Mouse (Mus musculus): ENCODE measurements around the gene Hilpda. TPM values are rescaled to one million over a fixed set of nuclear protein-coding genes. Genes with fewer than 3 reads are reported as not detected.

Hilpda gene
- polyA plus RNA-seq, 1 experiment from 2014 or later, result 47.5 TPM

DNA sequence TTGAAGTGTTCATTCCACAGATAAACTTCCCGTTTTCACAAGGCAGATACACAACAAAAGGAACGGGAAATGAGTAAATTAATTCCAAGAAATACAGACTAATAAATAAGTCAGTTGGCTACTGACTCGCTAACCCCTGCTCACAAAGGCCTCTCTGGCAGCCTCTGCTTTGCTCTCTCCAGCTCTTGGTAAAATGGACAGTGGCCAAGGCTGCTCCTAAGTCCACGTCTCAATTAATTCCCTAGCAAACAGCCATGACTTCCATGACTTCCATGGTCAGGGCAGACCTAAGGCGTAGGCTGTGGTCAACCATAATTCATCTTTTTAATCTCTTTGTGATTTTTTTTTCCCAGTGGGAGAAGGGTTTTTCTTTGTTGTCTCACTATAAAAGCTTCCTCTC is 15.7 kb downstream of the Hilpda start:
- no peak for ATAC-seq
- no peak overlapping the region for H3K9ac ChIP-seq (replicated peaks; ENCODE audit: low read depth, low read length)
- no peaks in the 10 kb centered on the region for H3K36me3 ChIP-seq (ENCODE audit: control insufficient read depth, insufficient read depth)
- H3K4me3 ChIP-seq (replicated peaks; ENCODE audit: low read length), result no peak overlapping the region
- 48% methylated on average over 5 of the region's 5 CpGs for WGBS
- H3K9me3 ChIP-seq (ENCODE audit: control insufficient read depth, low read length), result no peaks in the 10 kb centered on the region
- no peak overlapping the region for H3K4me2 ChIP-seq (ENCODE audit: low read length)
- no peak overlapping the region for H3K27ac ChIP-seq (ENCODE audit: low read length)
- H3K4me1 ChIP-seq (replicated peaks; ENCODE audit: control insufficient read depth, insufficient read depth, low read length), result no peaks in the 10 kb centered on the region
- H3K27me3 ChIP-seq (replicated peaks; ENCODE audit: control insufficient read depth, insufficient read depth, low read length), result no peaks in the 10 kb centered on the region

DNA sequence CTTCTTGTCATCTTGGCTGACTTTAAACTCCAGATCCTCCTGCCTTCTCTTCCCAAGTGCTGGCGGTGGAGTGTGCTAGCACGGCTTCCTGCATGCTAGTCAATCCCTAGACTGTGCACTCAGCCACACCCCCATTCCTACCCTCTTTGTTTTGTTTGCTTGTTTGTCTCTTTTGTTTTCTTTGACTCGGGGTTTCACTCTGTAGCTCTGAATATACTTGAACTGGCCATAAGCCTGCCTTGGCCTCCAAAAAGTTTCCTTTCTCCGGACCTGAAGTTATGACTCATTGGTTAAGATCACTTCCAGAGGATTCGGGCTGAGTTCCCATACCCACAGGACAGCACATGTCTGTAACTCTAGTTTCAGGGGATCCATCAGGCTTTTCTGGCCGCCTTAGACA is 16.4 kb downstream of the Hilpda start:
- WGBS, result 61% methylated on average over 6 of the region's 6 CpGs
- H3K27me3 ChIP-seq (replicated peaks; ENCODE audit: control insufficient read depth, insufficient read depth, low read length), result no peaks in the 10 kb centered on the region
- ATAC-seq, result no peak
- no peak overlapping the region for H3K9ac ChIP-seq (replicated peaks; ENCODE audit: low read depth, low read length)
- H3K27ac ChIP-seq (ENCODE audit: low read length), result no peak overlapping the region
- no peaks in the 10 kb centered on the region for H3K36me3 ChIP-seq (ENCODE audit: control insufficient read depth, insufficient read depth)
- H3K9me3 ChIP-seq (ENCODE audit: control insufficient read depth, low read length), result no peaks in the 10 kb centered on the region
- no peak overlapping the region for H3K4me3 ChIP-seq (replicated peaks; ENCODE audit: low read length)
- no peaks in the 10 kb centered on the region for H3K4me1 ChIP-seq (replicated peaks; ENCODE audit: control insufficient read depth, insufficient read depth, low read length)
- H3K4me2 ChIP-seq (ENCODE audit: low read length), result no peak overlapping the region

DNA sequence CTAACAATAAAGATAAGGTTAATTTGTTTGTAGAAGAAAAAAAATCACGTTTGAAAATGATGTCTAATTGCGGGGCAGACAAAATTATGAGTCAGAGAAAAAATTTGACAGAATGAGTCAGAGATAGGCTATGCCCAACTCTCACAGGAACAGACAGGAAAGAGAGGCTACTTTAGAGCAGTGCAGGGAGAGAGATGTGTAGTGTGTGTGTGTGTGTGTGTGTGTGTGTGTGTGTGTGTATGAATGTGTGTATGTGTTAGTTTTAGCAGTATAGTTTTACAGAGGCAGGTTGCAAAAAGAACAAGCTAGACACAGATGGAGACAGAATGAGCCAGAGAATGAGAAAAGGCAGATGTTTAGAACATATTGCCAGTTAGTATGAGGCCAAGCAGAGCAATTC is 26.8 kb downstream of the Hilpda start:
- ATAC-seq, result no peak
- WGBS, result 77% methylated on average over 2 of the region's 2 CpGs
- H3K9me3 ChIP-seq (ENCODE audit: control insufficient read depth, low read length), result no peaks in the 10 kb centered on the region
- no peaks in the 10 kb centered on the region for H3K36me3 ChIP-seq (ENCODE audit: control insufficient read depth, insufficient read depth)
- no peaks in the 10 kb centered on the region for H3K27me3 ChIP-seq (replicated peaks; ENCODE audit: control insufficient read depth, insufficient read depth, low read length)
- H3K9ac ChIP-seq (replicated peaks; ENCODE audit: low read depth, low read length), result no peak overlapping the region
- no peak overlapping the region for H3K4me3 ChIP-seq (replicated peaks; ENCODE audit: low read length)
- no peak overlapping the region for H3K27ac ChIP-seq (ENCODE audit: low read length)
- H3K4me2 ChIP-seq (ENCODE audit: low read length), result no peak overlapping the region
- H3K4me1 ChIP-seq (replicated peaks; ENCODE audit: control insufficient read depth, insufficient read depth, low read length), result no peaks in the 10 kb centered on the region

DNA sequence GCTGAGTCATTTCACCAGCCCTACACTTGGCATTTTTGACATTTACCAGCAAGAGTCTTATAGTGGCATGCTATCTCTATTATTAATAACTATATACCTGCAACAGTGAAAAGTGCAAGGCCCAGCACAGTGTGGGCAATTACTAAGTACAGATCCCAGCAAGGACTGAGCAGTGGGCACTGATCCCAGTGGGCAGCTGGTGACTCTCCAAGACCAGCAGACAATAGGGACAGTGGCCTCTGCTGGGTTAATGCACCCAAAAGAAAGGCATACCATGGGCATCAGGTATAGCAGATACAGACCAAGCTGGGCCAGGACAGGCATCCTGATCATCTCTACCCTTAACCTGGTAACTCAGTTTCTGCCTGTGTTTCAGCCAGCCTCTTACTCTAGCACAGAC is 31.0 kb downstream of the Hilpda start:
- H3K9ac ChIP-seq (replicated peaks; ENCODE audit: low read depth, low read length), result no peak overlapping the region
- no peak for ATAC-seq
- no peak overlapping the region for H3K27ac ChIP-seq (ENCODE audit: low read length)
- no peak overlapping the region for H3K4me2 ChIP-seq (ENCODE audit: low read length)
- H3K4me3 ChIP-seq (replicated peaks; ENCODE audit: low read length), result no peak overlapping the region
- H3K9me3 ChIP-seq (ENCODE audit: control insufficient read depth, low read length), result no peaks in the 10 kb centered on the region
- H3K36me3 ChIP-seq (ENCODE audit: control insufficient read depth, insufficient read depth), result no peaks in the 10 kb centered on the region
- no peaks in the 10 kb centered on the region for H3K27me3 ChIP-seq (replicated peaks; ENCODE audit: control insufficient read depth, insufficient read depth, low read length)
- H3K4me1 ChIP-seq (replicated peaks; ENCODE audit: control insufficient read depth, insufficient read depth, low read length), result no peaks in the 10 kb centered on the region

DNA sequence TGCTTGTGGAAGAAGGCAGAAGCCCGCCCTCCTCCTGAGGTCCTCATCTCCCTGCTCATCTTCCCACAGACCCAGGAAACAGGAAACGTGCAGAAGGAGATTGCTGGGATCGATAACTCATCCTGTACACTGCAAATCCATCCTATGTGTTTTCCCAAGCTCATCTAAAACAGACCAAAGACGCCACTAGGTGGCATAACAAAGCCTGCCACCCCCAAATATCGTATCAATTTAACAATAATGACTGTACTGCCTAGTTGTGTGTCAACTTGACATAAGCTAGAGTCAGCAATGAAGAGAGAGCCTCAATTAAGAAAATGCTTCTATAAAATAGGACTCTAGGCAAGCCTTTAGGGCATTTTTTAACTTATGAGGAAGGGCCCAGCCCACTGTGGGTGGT is 31.4 kb downstream of the Hilpda start:
- Histone ChIP-seq H3K9me3 (ENCODE audit: control insufficient read depth, low read length) (no peaks in the 10 kb centered on the region), H3K27me3 (replicated peaks; ENCODE audit: control insufficient read depth, insufficient read depth, low read length) (no peaks in the 10 kb centered on the region), H3K36me3 (ENCODE audit: control insufficient read depth, insufficient read depth) (no peaks in the 10 kb centered on the region), H3K27ac (ENCODE audit: low read length) (no peak overlapping the region), H3K9ac (replicated peaks; ENCODE audit: low read depth, low read length) (no peak overlapping the region), H3K4me3 (replicated peaks; ENCODE audit: low read length) (no peak overlapping the region), H3K4me1 (replicated peaks; ENCODE audit: control insufficient read depth, insufficient read depth, low read length) (no peaks in the 10 kb centered on the region), H3K4me2 (ENCODE audit: low read length) (no peak overlapping the region)
- no peak for ATAC-seq
- WGBS, result 57% methylated on average over 5 of the region's 5 CpGs

DNA sequence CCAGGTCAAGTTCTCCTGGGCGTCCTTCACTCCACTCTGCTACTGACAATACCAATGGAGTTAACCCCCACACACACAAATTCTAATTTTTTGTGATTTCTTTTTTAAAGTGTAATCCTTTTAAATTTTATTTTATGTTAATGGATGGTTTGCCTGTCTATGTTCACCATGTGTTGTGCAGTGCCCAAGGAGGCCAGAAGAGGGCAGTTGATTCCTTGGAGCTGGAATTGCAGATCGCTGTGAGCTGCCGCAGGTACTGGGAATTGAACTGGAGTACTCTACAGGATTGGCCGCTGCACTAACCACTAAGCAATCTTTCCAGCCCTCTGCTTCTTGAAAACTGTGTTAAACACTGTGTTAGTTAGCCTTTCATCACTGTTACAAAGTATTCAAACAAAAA is 33.2 kb downstream of the Hilpda start:
- Histone ChIP-seq H3K27me3 (replicated peaks; ENCODE audit: control insufficient read depth, insufficient read depth, low read length) (no peaks in the 10 kb centered on the region), H3K9ac (replicated peaks; ENCODE audit: low read depth, low read length) (no peak overlapping the region), H3K27ac (ENCODE audit: low read length) (no peak overlapping the region), H3K4me3 (replicated peaks; ENCODE audit: low read length) (no peak overlapping the region), H3K4me1 (replicated peaks; ENCODE audit: control insufficient read depth, insufficient read depth, low read length) (no peaks in the 10 kb centered on the region), H3K9me3 (ENCODE audit: control insufficient read depth, low read length) (no peaks in the 10 kb centered on the region), H3K36me3 (ENCODE audit: control insufficient read depth, insufficient read depth) (no peaks in the 10 kb centered on the region), H3K4me2 (ENCODE audit: low read length) (no peak overlapping the region)
- 93% methylated on average over 4 of the region's 4 CpGs for WGBS
- no peak for ATAC-seq

DNA sequence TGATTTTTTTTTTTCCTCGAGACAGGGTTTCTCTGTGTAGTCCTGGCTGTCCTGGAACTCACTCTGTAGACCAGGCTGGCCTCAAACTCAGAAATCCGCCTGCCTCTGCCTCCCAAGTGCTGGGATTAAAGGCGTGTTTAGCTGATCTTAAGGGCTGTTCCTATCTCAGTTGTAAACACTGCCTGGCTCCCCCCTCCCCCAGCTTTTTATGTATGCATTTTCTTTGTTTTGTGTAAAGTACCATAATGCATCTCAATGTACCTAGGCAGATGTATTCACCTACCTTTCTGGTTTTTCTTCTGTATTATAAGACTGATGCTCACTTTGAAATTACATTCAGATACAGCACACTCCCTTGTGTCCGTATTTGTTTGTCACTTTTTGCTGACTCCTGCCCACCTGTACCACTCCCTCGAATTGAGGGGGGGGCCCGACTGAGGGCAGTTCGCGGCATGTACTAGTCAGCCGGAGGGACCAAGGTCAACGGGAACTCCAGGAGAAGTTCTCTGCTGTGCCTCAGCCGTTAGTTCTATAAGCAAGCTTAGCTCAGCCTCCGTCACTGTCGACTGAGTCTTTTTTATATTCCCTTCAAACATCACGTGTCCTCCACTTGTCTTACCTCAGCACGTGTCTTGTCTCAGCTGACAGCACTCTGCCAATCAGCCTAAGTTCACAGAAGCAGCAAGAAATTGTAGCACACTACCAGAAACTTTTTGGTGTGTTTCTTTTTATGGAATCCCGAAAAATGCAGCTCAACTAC is 36.7 kb downstream of the Hilpda start:
- Histone ChIP-seq H3K9ac (replicated peaks; ENCODE audit: low read depth, low read length) (no peak overlapping the region), H3K4me3 (replicated peaks; ENCODE audit: low read length) (no peak overlapping the region), H3K9me3 (ENCODE audit: control insufficient read depth, low read length) (no peaks in the 10 kb centered on the region), H3K27ac (ENCODE audit: low read length) (no peak overlapping the region), H3K4me2 (ENCODE audit: low read length) (no peak overlapping the region), H3K36me3 (ENCODE audit: control insufficient read depth, insufficient read depth) (no peaks in the 10 kb centered on the region), H3K27me3 (replicated peaks; ENCODE audit: control insufficient read depth, insufficient read depth, low read length) (no peaks in the 10 kb centered on the region), H3K4me1 (replicated peaks; ENCODE audit: control insufficient read depth, insufficient read depth, low read length) (no peaks in the 10 kb centered on the region)
- WGBS, result 90% methylated on average over 16 of the region's 16 CpGs
- ATAC-seq, result no peak

DNA sequence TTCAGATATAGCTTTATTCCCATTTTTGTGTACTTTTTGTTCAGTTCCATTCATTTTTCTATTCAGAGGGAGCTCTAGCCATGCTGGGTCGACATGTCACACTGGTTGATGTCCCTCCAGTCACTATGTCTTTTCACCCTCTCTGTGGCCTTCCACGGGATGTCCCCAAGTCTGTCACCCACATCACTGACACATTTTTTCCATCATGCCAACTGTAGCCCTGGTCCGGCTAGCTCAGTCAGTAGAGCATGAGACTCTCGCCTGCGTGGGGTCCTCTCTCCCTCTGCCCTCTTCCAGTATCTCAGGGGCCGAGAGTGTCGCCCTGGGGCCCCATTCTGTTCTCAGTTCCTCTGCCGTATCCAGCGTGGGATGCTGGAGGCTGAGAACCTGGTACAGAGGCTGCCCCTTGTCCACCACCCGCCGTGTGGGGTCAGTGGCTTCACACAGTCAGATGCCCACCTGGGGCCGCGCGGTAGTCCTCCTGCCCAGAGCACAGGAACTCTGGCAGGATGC is 41.5 kb downstream of the Hilpda start:
- 67% methylated on average over 14 of the region's 14 CpGs for WGBS
- no peaks in the 10 kb centered on the region for H3K36me3 ChIP-seq (ENCODE audit: control insufficient read depth, insufficient read depth)
- no peaks in the 10 kb centered on the region for H3K27me3 ChIP-seq (replicated peaks; ENCODE audit: control insufficient read depth, insufficient read depth, low read length)
- H3K4me2 ChIP-seq (ENCODE audit: low read length), result no peak overlapping the region
- H3K27ac ChIP-seq (ENCODE audit: low read length), result no peak overlapping the region
- H3K9ac ChIP-seq (replicated peaks; ENCODE audit: low read depth, low read length), result no peak overlapping the region
- H3K4me3 ChIP-seq (replicated peaks; ENCODE audit: low read length), result no peak overlapping the region
- no peak for ATAC-seq
- H3K4me1 ChIP-seq (replicated peaks; ENCODE audit: control insufficient read depth, insufficient read depth, low read length), result no peaks in the 10 kb centered on the region
- no peaks in the 10 kb centered on the region for H3K9me3 ChIP-seq (ENCODE audit: control insufficient read depth, low read length)

DNA sequence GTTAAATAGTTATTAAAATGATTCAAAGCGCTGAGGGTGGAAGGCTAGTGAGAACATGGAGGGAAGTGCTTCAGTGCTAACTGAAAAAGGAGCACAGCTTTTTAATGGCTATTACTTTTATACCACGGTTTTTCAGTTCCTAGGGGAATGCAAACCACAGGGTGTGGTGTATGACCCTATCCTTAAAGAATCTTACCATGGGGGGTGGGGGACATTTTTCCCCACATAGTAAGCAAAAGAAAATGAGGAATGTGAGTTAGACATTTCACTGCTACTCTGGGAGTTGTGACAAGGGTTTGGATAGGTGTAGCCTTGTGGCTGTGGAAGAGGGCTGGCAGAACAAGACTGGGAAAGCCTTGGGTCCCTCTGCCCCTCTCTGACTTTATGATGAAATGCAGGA is 45.0 kb downstream of the Hilpda start:
- H3K36me3 ChIP-seq (ENCODE audit: control insufficient read depth, insufficient read depth), result no peaks in the 10 kb centered on the region
- 80% methylated on average over 2 of the region's 2 CpGs for WGBS

DNA sequence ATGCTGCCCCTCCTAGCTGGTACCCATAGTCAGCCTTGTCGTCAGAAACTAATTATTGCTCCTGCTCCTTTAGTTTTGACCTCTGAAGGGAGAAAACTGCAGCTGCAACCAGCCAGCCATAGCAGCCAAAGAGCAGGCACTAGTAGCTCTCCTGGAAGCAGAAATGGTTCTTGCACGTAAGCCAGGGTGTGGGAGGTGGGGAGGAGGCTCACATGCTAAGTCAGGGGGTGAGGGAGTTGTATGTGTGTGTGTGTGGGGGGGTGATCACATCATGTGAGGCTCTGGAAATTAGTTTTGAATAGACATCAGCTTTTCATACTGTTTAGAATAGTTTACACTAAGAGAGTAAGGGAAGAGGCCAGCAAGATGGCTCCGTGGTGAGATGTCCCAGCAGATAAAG is 45.7 kb downstream of the Hilpda start:
- no peak overlapping the region for H3K4me3 ChIP-seq (replicated peaks; ENCODE audit: low read length)
- no peaks in the 10 kb centered on the region for H3K4me1 ChIP-seq (replicated peaks; ENCODE audit: control insufficient read depth, insufficient read depth, low read length)
- H3K27ac ChIP-seq (ENCODE audit: low read length), result no peak overlapping the region
- H3K27me3 ChIP-seq (replicated peaks; ENCODE audit: control insufficient read depth, insufficient read depth, low read length), result no peaks in the 10 kb centered on the region
- no peak for ATAC-seq
- H3K9me3 ChIP-seq (ENCODE audit: control insufficient read depth, low read length), result no peaks in the 10 kb centered on the region
- H3K4me2 ChIP-seq (ENCODE audit: low read length), result no peak overlapping the region
- H3K36me3 ChIP-seq (ENCODE audit: control insufficient read depth, insufficient read depth), result no peaks in the 10 kb centered on the region
- H3K9ac ChIP-seq (replicated peaks; ENCODE audit: low read depth, low read length), result no peak overlapping the region
- WGBS, result 69% methylated on average over 3 of the region's 3 CpGs

More for the DNA sequence above, 45.0 kb downstream of the Hilpda start:
- no peak for ATAC-seq
- Histone ChIP-seq H3K27ac (ENCODE audit: low read length) (no peak overlapping the region), H3K27me3 (replicated peaks; ENCODE audit: control insufficient read depth, insufficient read depth, low read length) (no peaks in the 10 kb centered on the region), H3K4me2 (ENCODE audit: low read length) (no peak overlapping the region), H3K4me3 (replicated peaks; ENCODE audit: low read length) (no peak overlapping the region), H3K9ac (replicated peaks; ENCODE audit: low read depth, low read length) (no peak overlapping the region), H3K9me3 (ENCODE audit: control insufficient read depth, low read length) (no peaks in the 10 kb centered on the region), H3K4me1 (replicated peaks; ENCODE audit: control insufficient read depth, insufficient read depth, low read length) (no peaks in the 10 kb centered on the region)
